Mouse (Mus musculus): Measurements from ENCODE around the gene Armc5. TPM values are rescaled to one million over a fixed set of nuclear protein-coding genes. Genes with fewer than 3 reads are reported as not detected.

The Armc5 gene
- 10 to 100 TPM; 20.6 to 25.3 TPM for total RNA-seq (2023)

GRCm38 (mm10) chr7:128236856-128237592, at the start of gene Armc5:
Armc5 (plus strand) TSS chr7:128237342.

GRCm38 (mm10) chr7:128206152-128206551, 31.0 kb upstream of the Armc5 start, which contains the start of gene Cox6a2:
Cox6a2 (minus strand) TSS chr7:128206387.

GRCm38 (mm10) chr7:128237927-128238778, 1.0 kb downstream of the Armc5 start, which contains the start of gene 9130023H24Rik:
9130023H24Rik (minus strand) TSS chr7:128238031.

GRCm38 (mm10) chr7:128246496-128247391, 9.6 kb downstream of the Armc5 start, which contains the start of gene Tgfb1i1:
Tgfb1i1 (plus strand) TSS chr7:128246812.

GRCm38 (mm10) chr7:128265411-128265810, 28.3 kb downstream of the Armc5 start, which contains the start of gene Slc5a2:
Slc5a2 (plus strand) TSS chr7:128265657.

Other genes with a start within 250 kb of the Armc5 start
- 10 to 100 TPM; 60.4 to 89.0 TPM for gene Pycard, start 243.5 kb upstream of the Armc5 start, total RNA-seq (2023)
- under 1 TPM in 1 of 2 experiments, not detected in 1; 0.64 TPM for gene Trim72, start 233.4 kb upstream of the Armc5 start, total RNA-seq (2023)
- 100 to 1,000 TPM; 557 to 582 TPM for gene Itgam, start 174.7 kb upstream of the Armc5 start, total RNA-seq (2023)
- 10 to 100 TPM; 12.8 to 19.9 TPM for gene Gm49368, start 174.7 kb upstream of the Armc5 start, total RNA-seq (2023)
- gene Itgax, start 107.8 kb upstream of the Armc5 start, total RNA-seq (2023), result 100 to 1,000 TPM; 242 to 261 TPM
- gene Itgad, start 83.0 kb upstream of the Armc5 start, total RNA-seq (2023), result 100 to 1,000 TPM; 222 to 241 TPM
- gene Cox6a2, start 31.0 kb upstream of the Armc5 start, total RNA-seq (2023), result not detected
- gene 9130023H24Rik, start 689 bp downstream of the Armc5 start, total RNA-seq (2023), result 1 to 10 TPM; 1.9 to 2.3 TPM
- 1 to 10 TPM; 1.1 to 1.6 TPM for gene Tgfb1i1, start 9.5 kb downstream of the Armc5 start, total RNA-seq (2023)
- gene Slc5a2, start 28.3 kb downstream of the Armc5 start, total RNA-seq (2023), result not detected
- gene BC017158, start 60.8 kb downstream of the Armc5 start, total RNA-seq (2023), result 10 to 100 TPM; 23.8 to 25.0 TPM
- gene Rgs10, start 181.4 kb downstream of the Armc5 start, total RNA-seq (2023), result 100 to 1,000 TPM; 120 to 142 TPM
- 100 to 1,000 TPM; 127 to 130 TPM for gene Tial1, start 224.4 kb downstream of the Armc5 start, total RNA-seq (2023)

Measured in monocyte, adult 59 days (primary cell).